ENCODE assay signal across 20 mouse cellular contexts in the genomic region with DNA sequence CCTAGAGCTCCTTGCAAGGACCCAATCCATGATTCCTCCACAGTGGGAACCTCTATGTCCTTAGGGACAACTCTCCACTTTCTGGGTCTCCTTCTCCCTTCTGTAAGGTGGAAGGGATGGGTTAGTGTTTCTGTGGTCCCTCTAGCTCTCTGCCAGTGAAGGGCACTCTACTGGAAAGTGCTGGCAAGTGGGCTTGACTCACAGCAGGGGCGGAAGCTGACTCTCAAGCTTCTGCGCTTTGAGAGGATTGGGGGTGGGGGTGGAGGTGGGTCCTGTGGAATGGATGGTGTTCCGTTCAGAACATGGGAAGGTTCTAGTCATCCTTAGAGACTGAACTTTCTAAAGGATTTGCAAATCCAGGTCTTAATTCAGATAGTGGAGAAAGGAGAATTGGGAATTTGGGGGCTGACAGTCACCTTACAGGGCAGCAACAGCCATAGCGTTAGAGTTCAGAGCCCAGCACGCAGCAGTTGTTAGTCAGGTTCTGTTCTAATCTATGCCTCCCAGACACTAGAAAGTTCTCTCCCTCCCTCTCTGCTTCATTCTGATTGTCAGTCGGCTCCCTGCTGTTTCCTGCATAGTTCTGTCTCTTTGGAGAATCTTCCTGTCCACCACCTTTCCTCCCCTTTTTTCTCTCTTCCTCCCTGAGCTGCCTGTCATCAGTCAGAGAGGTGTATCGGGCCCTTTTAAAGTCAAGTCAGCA. TPM values are rescaled to one million over a fixed set of nuclear protein-coding genes. Genes with fewer than 3 reads are reported as not detected.
DNase-seq lines count a peak whose midpoint lies in the region; ATAC-seq and TF ChIP-seq lines count a peak whose summit lies in the region.
"Had no signal": no experiment of that assay in that cellular context is flagged by ENCODE, and none has a peak within 500 bp of the region (broad histone marks: within the 10 kb centered on the region; RNA-seq: fewer than 3 reads in every experiment).

No protein-coding gene starts in this region.

- TF ChIP-seq CTCF in testis, adult 2 months (IDR thresholded peaks at IDR 0.05; ENCODE audit: control insufficient read depth, insufficient read depth, insufficient replicate concordance, low read depth, low read length), result no peak

- H3K9ac ChIP-seq in heart, embryonic 12.5 days, result no peak overlapping the region
- H3K9ac ChIP-seq in forebrain, embryonic 13.5 days, result no peak overlapping the region
- H3K9ac ChIP-seq: embryonic facial prominence, embryonic 15.5 days; forebrain, embryonic 15.5 days; lung, embryonic 14.5 days had no signal

- H3K36me3 ChIP-seq in heart, embryonic 12.5 days, result peaks cover 8% of the 10 kb centered on the region; the same call in 1 of the 2 replicates
- no peaks in the 10 kb centered on the region for H3K36me3 ChIP-seq in testis, adult 2 months (ENCODE audit: control insufficient read depth, insufficient read depth, low read length)
- H3K36me3 ChIP-seq in forebrain, embryonic 13.5 days (ENCODE audit: poor library complexity, severe bottlenecking), result peaks cover 27% of the 10 kb centered on the region
- H3K36me3 ChIP-seq: embryonic facial prominence, embryonic 15.5 days; limb, embryonic 10.5 days had no signal

- H3K27ac ChIP-seq in heart, embryonic 12.5 days (ENCODE audit: poor library complexity, severe bottlenecking), result no peak overlapping the region
- H3K27ac ChIP-seq in testis, adult 2 months (ENCODE audit: control insufficient read depth, insufficient read depth, low read depth, low read length), result no peak overlapping the region
- no peak overlapping the region for H3K27ac ChIP-seq in forebrain, embryonic 13.5 days
- H3K27ac ChIP-seq: embryonic facial prominence, embryonic 15.5 days; forebrain, embryonic 15.5 days; gastrocnemius, adult 2 months; heart, adult 2 months; limb, embryonic 10.5 days had no signal

- DNase-seq in heart, postnatal 14 days, result no peak
- no peak for DNase-seq in testis, postnatal 10 days (ENCODE audit: low spot score)
- peak; percentile 66 for DNase-seq in liver
- DNase-seq in embryo, embryonic 11 days, result no peak
- DNase-seq: adrenal gland, adult 8-10 months; B cell, adult 2 months; gastrocnemius, adult 2 months; heart, adult 2 months; kidney, adult 18-20 months; kidney, postnatal 14 days; lung, embryonic 14.5 days; thymus, adult 18-20 months had no signal

- 45% methylated on average over 7 of the region's 7 CpGs for WGBS in heart, embryonic 12.5 days
- WGBS in forebrain, embryonic 13.5 days, result 68% methylated on average over 7 of the region's 7 CpGs

- H3K9me3 ChIP-seq in heart, embryonic 12.5 days (replicated peaks), result no peaks in the 10 kb centered on the region
- no peaks in the 10 kb centered on the region for H3K9me3 ChIP-seq in forebrain, embryonic 13.5 days (replicated peaks)
- H3K9me3 ChIP-seq: embryonic facial prominence, embryonic 15.5 days; forebrain, embryonic 15.5 days; limb, embryonic 10.5 days had no signal

- peaks cover 32% of the 10 kb centered on the region for H3K4me1 ChIP-seq in heart, embryonic 12.5 days (replicated peaks)
- H3K4me1 ChIP-seq in testis, adult 2 months (ENCODE audit: control insufficient read depth, insufficient read depth, low read length), result peaks cover 11% of the 10 kb centered on the region
- H3K4me1 ChIP-seq in forebrain, embryonic 13.5 days, result peaks cover 4% of the 10 kb centered on the region; the same call in 1 of the 2 replicates

- peak; percentile 27; the same call in 1 of the 2 replicates for ATAC-seq in heart, embryonic 12.5 days (ENCODE audit: insufficient number of reproducible peaks, low FRiP score)
- peak; percentile 75 for ATAC-seq in megakaryocyte-erythroid progenitor cell, adult 5-6 weeks (replicated peaks; ENCODE audit: low FRiP score, low TSS enrichment, poor library complexity, severe bottlenecking)
- ATAC-seq in forebrain, embryonic 13.5 days, result no peak
- ATAC-seq: forebrain, embryonic 15.5 days; hindbrain, embryonic 16.5 days had no signal

- no peak for TF ChIP-seq POLR2A in testis, adult 2 months (IDR thresholded peaks at IDR 0.05; ENCODE audit: control insufficient read depth, low read depth, low read length)

- no peak overlapping the region for H3K4me2 ChIP-seq in heart, embryonic 12.5 days
- no peak overlapping the region for H3K4me2 ChIP-seq in forebrain, embryonic 13.5 days
- H3K4me2 ChIP-seq: embryonic facial prominence, embryonic 15.5 days; forebrain, embryonic 15.5 days; lung, embryonic 14.5 days had no signal

- intact Hi-C loops in heart, postnatal 14 days (cut with DNase I), result loop anchor here (5.0 to 10.0 kb wide), 7 partner anchors 169 to 654 kb away; partner anchors contain the start of genes Kdm3a and Rnf103

- no peaks in the 10 kb centered on the region for H3K27me3 ChIP-seq in heart, embryonic 12.5 days (replicated peaks)
- no peaks in the 10 kb centered on the region for H3K27me3 ChIP-seq in testis, adult 2 months (ENCODE audit: control insufficient read depth, insufficient read depth, low read length)
- H3K27me3 ChIP-seq in forebrain, embryonic 13.5 days, result no peaks in the 10 kb centered on the region
- H3K27me3 ChIP-seq: embryonic facial prominence, embryonic 15.5 days; forebrain, embryonic 15.5 days had no signal

- no peak overlapping the region for H3K4me3 ChIP-seq in heart, embryonic 12.5 days
- peak overlapping the region; percentile 35 for H3K4me3 ChIP-seq in testis, adult 2 months (ENCODE audit: control insufficient read depth, low read depth, low read length)
- H3K4me3 ChIP-seq in forebrain, embryonic 13.5 days, result no peak overlapping the region
- H3K4me3 ChIP-seq: embryonic facial prominence, embryonic 15.5 days; forebrain, embryonic 15.5 days; gastrocnemius, adult 2 months; heart, adult 2 months; limb, embryonic 10.5 days had no signal

RNA-seq across cellular contexts. Expression of gene Mrpl35, which starts 25.6 kb away (rescaled TPM):
- polyA plus RNA-seq in heart, embryonic 12.5 days (2016; fragmentation: Nextera tagmentation; extraction: Ambion mirVana), result 50.0 and 53.5 TPM in 2 replicates
- 10 to 100 TPM; 45.3 to 48.3 TPM for total RNA-seq in heart, postnatal 14 days (2021)
- polyA plus RNA-seq in testis, adult 2 months (2012; rRNA removed), result 20.0 and 26.4 TPM in 2 replicates
- total RNA-seq in megakaryocyte-erythroid progenitor cell, adult 5-6 weeks (2014; fragmentation: Nextera tagmentation), result 56.4 and 84.6 TPM in 2 replicates
- 57.0 and 69.5 TPM in 2 replicates for total RNA-seq in megakaryocyte-erythroid progenitor cell, adult 5-6 weeks (2017)
- polyA plus RNA-seq in forebrain, embryonic 13.5 days (2015; fragmentation: Nextera tagmentation; extraction: Ambion mirVana), result 55.7 and 58.1 TPM in 2 replicates

RNA-seq across cellular contexts. Expression of gene Immt, which starts 30.0 kb away (rescaled TPM):
- 279 and 297 TPM in 2 replicates for polyA plus RNA-seq in heart, embryonic 12.5 days (2016; fragmentation: Nextera tagmentation; extraction: Ambion mirVana)
- total RNA-seq in heart, postnatal 14 days (2021), result 100 to 1,000 TPM; 596 to 612 TPM
- 65.3 and 71.3 TPM in 2 replicates for polyA plus RNA-seq in testis, adult 2 months (2012; rRNA removed)
- total RNA-seq in megakaryocyte-erythroid progenitor cell, adult 5-6 weeks (2014; fragmentation: Nextera tagmentation), result 198 and 228 TPM in 2 replicates
- total RNA-seq in megakaryocyte-erythroid progenitor cell, adult 5-6 weeks (2017), result 182 TPM in 2 replicates
- polyA plus RNA-seq in forebrain, embryonic 13.5 days (2015; fragmentation: Nextera tagmentation; extraction: Ambion mirVana), result 166 and 172 TPM in 2 replicates
